Mouse (Mus musculus) small intestine, adult 2 months (tissue): ENCODE results near the gene Dram2. TPM values are rescaled to one million over a fixed set of nuclear protein-coding genes. Genes with fewer than 3 reads are reported as not detected.
"Not testable (repeated sequence)": the region's sequence is repeated elsewhere in the genome, so short reads cannot be mapped to it uniquely, and the experiment has no call there.

Experiments
- H3K27ac ChIP-seq: fragments of 200-500 bp; 2 replicates; pipeline ENCODE4 v1.5.1; 2012; ENCODE audit warnings: low read depth, low read length, control low read depth, inconsistent platforms; ENCODE audit not compliant: insufficient read depth
- H3K27me3 ChIP-seq: fragments of 200-500 bp; 2 replicates; pipeline ENCODE4 v1.6.1; 2012; ENCODE audit warnings: mild to moderate bottlenecking, moderate library complexity, low read length, inconsistent platforms; ENCODE audit not compliant: control insufficient read depth, insufficient read depth
- H3K36me3 ChIP-seq: fragments of 200-500 bp; 2 replicates; pipeline ENCODE4 v1.6.1; 2012; ENCODE audit warnings: mild to moderate bottlenecking, low read length, control low read depth, inconsistent platforms; ENCODE audit not compliant: control insufficient read depth, insufficient read depth
- H3K4me1 ChIP-seq: fragments of 200-500 bp; 2 replicates; pipeline ENCODE4 v1.6.1; 2012; ENCODE audit warnings: low read length, inconsistent platforms, mixed read lengths; ENCODE audit not compliant: control insufficient read depth, insufficient read depth, insufficient read length
- H3K4me3 ChIP-seq: fragments of 200-500 bp; 2 replicates; pipeline ENCODE4 v1.5.1; 2012; ENCODE audit warnings: low read depth, mild to moderate bottlenecking, control low read depth, inconsistent platforms, low read length, moderate library complexity
- CTCF ChIP-seq: fragments of 200-500 bp; IDR thresholded peaks from 2 replicates; pipeline ENCODE4 v1.5.1; 2012; ENCODE audit warnings: low read depth, mild to moderate bottlenecking, control low read depth, inconsistent platforms, low read length, moderate library complexity, mixed read lengths; ENCODE audit not compliant: insufficient replicate concordance, insufficient read length; ENCODE audit errors: extremely low read depth
- POLR2A ChIP-seq: fragments of 200-500 bp; IDR thresholded peaks from 2 replicates; pipeline ENCODE4 v1.6.1; 2012; ENCODE audit warnings: low read depth, mild to moderate bottlenecking, control low read depth, inconsistent platforms, low read length, moderate library complexity
- WGBS: fragments of 180-500 bp; shearing (Covaris S2); methylation state at CpG from one replicate; pipeline ENCODE4 v1.1.7; 2018; 5-methylcytosine and 5-hydroxymethylcytosine counted together
- polyA plus RNA-seq: library from polyadenylated mRNA; depleted of rRNA; stranded (reverse); fragments of >200 nt; gene quantifications from 2 replicates; pipeline ENCODE4 v1.2.3, GENCODE M21; 2012; rRNA removed

Gene Dram2
- polyA plus RNA-seq, 1 experiment = 21.5 TPM

- Histone ChIP-seq H3K4me3 (no peak overlapping the region), H3K27ac (no peak overlapping the region), H3K4me1 (no peaks in the 10 kb centered on the region), H3K27me3 (no peaks in the 10 kb centered on the region), H3K36me3 (peaks cover 36% of the 10 kb centered on the region)
- no peak for TF ChIP-seq CTCF
- no peak for TF ChIP-seq POLR2A
Measured at GRCm38 (mm10) chr3:106558271-106558670, 10.7 kb downstream of the Dram2 start.

- no peaks in the 10 kb centered on the region for H3K27me3 ChIP-seq
- no peak overlapping the region for H3K4me3 ChIP-seq
- H3K27ac ChIP-seq = no peak overlapping the region
- H3K4me1 ChIP-seq = no peaks in the 10 kb centered on the region
- TF ChIP-seq POLR2A (no peak), CTCF (no peak)
- WGBS = 59% methylated on average over 3 of the region's 3 CpGs
- peaks cover 21% of the 10 kb centered on the region for H3K36me3 ChIP-seq
Measured at GRCm38 (mm10) chr3:106565876-106566275, 18.3 kb downstream of the Dram2 start.

GRCm38 (mm10) chr3:106573191-106573590 is 25.6 kb downstream of the Dram2 start:
- Histone ChIP-seq H3K27ac (no peak overlapping the region), H3K36me3 (peaks cover 21% of the 10 kb centered on the region), H3K4me1 (no peaks in the 10 kb centered on the region), H3K4me3 (no peak overlapping the region), H3K27me3 (no peaks in the 10 kb centered on the region)
- 89% methylated on average over 3 of the region's 3 CpGs for WGBS
- TF ChIP-seq CTCF (no peak), POLR2A (no peak)

- no peak for TF ChIP-seq CTCF
- TF ChIP-seq POLR2A = no peak
- WGBS = 98% methylated on average over 2 of the region's 2 CpGs
- Histone ChIP-seq H3K4me3 (no peak overlapping the region), H3K27ac (no peak overlapping the region), H3K4me1 (peaks cover 3% of the 10 kb centered on the region; the same call in 1 of the 2 replicates), H3K36me3 (peaks cover 2% of the 10 kb centered on the region; the same call in 1 of the 2 replicates), H3K27me3 (no peaks in the 10 kb centered on the region)
Measured at GRCm38 (mm10) chr3:106579296-106579695, 31.7 kb downstream of the Dram2 start.

GRCm38 (mm10) chr3:106593631-106594030 is 46.0 kb downstream of the Dram2 start:
- not testable (repeated sequence) for H3K27ac ChIP-seq, H3K36me3 ChIP-seq, H3K27me3 ChIP-seq, H3K4me3 ChIP-seq, H3K4me1 ChIP-seq
- 80% methylated on average over 4 of the region's 4 CpGs for WGBS

GRCm38 (mm10) chr3:106618103-106618502 is 70.5 kb downstream of the Dram2 start:
- no peaks in the 10 kb centered on the region for H3K36me3 ChIP-seq
- TF ChIP-seq CTCF = no peak
- no peak for TF ChIP-seq POLR2A
- H3K4me1 ChIP-seq = no peaks in the 10 kb centered on the region
- WGBS = 69% methylated on average over 1 of the region's 1 CpGs
- no peaks in the 10 kb centered on the region for H3K27me3 ChIP-seq
- H3K4me3 ChIP-seq = no peak overlapping the region
- H3K27ac ChIP-seq = no peak overlapping the region

Other genes starting within 250 kb of the Dram2 start
- gene Chil6, start 141.6 kb upstream of the Dram2 start, polyA plus RNA-seq = not detected in 2 replicates
- 9.1 and 16.7 TPM in 2 replicates for gene Dennd2d, start 65.4 kb upstream of the Dram2 start, polyA plus RNA-seq
- 3.9 and 13.2 TPM in 2 replicates for gene Cept1, start within 50 bp of the Dram2 start, polyA plus RNA-seq
- gene Lrif1, start 137.2 kb downstream of the Dram2 start, polyA plus RNA-seq = 0.15 and 0.42 TPM in 2 replicates
- gene Cd53, start 242.4 kb downstream of the Dram2 start, polyA plus RNA-seq = 2.7 and 3.2 TPM in 2 replicates